Mouse (Mus musculus): ENCODE results near the gene Fam24b. TPM values are rescaled to one million over a fixed set of nuclear protein-coding genes. Genes with fewer than 3 reads are reported as not detected.

Fam24b gene
- total RNA-seq, 2 experiments from 2014 or later, result 0.50 TPM; not detected in 1

Other genes with a start within 250 kb of the Fam24b start
- gene 4933402N03Rik, start 183.2 kb downstream of the Fam24b start, total RNA-seq (2021), result not detected
- not detected for gene 5430419D17Rik, start 155.1 kb downstream of the Fam24b start, total RNA-seq (2021)
- gene Cuzd1, start 7.2 kb downstream of the Fam24b start, total RNA-seq (2021), result not detected
- gene Fam24a, start 4.3 kb upstream of the Fam24b start, total RNA-seq (2021), result not detected
- gene 2310057M21Rik, start 33.2 kb upstream of the Fam24b start, total RNA-seq (2021), result 10 to 100 TPM; 32.4 to 33.3 TPM
- 10 to 100 TPM; 47.4 to 48.0 TPM for gene Pstk, start 41.6 kb upstream of the Fam24b start, total RNA-seq (2021)
- gene Ikzf5, start 81.0 kb upstream of the Fam24b start, total RNA-seq (2021), result 10 to 100 TPM; 47.7 to 50.9 TPM
- 100 to 1,000 TPM; 107 to 108 TPM for gene Acadsb, start 81.1 kb upstream of the Fam24b start, total RNA-seq (2021)
- not detected for gene Hmx3, start 213.4 kb upstream of the Fam24b start, total RNA-seq (2021)
- gene Hmx2, start 219.3 kb upstream of the Fam24b start, total RNA-seq (2021), result not detected
- 10 to 100 TPM; 60.9 to 63.2 TPM for gene Bub3, start 230.7 kb upstream of the Fam24b start, total RNA-seq (2021)

Measured in layer of hippocampus, adult 18-20 months (tissue).